Mouse (Mus musculus): ENCODE results near the gene Csrp1.

Gene Csrp1

GRCm38 (mm10) chr1:135731897-135732684 is 12.2 kb downstream of the Csrp1 start:
- no peak for DNase-seq (ENCODE audit: low read depth, low spot score)

DNA sequence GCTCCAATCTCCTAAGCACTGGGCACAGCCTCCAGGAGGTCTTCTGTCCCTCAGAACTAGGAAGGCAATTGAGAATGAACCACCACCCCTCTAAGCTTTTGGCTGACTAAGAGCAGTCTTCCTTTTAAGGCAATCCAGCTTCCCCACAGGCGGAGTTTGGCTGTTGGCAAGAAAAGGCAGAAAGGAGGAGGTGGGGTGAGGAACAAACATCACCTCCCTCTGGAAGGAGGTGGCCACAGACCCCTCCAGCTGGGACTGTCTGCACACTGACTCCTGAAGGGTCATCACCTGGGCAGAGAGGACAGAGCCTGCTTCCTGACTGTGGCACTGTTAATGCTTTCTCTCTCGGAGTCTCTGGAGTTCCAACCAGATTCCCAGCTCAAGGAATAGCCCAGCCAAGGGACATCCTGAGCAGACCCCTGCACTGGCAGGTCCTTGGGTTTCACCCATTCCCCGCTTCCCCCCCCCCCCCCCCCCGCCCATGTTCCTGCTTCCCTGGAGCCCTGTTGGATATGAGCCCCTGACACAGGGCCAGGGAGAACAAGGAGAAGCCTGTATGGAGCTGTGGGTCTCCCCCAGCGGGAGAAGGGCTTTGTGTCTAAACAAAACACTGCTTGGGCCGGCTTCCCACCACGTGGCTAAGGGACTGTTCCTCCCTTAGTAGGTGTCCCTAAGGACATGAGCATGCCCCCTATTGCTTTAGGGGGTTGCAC is 14.5 kb downstream of the Csrp1 start:
- DNase-seq (ENCODE audit: low read depth, low spot score): no peak

- DNase-seq (ENCODE audit: low read depth, low spot score): no peak
Measured at GRCm38 (mm10) chr1:135735460-135735859, 15.6 kb downstream of the Csrp1 start.

DNA sequence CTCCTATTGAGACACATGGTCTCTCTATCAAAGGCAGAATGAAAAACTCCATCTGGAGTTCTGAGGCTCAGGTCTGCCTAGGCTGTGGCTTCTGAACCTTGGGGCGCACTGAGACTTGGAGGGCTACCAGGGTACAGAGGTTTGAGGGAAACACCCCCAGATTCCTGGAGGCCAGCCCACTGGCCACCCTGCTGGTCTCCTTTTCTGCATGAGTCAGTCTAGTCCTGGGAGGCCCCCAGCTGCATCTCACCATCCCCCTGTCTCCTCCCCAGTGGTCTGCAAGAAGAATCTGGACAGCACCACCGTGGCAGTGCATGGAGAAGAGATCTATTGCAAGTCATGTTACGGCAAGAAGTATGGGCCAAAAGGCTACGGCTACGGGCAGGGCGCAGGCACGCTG is 25.1 kb downstream of the Csrp1 start:
- DNase-seq (ENCODE audit: low read depth, low spot score): no peak

GRCm38 (mm10) chr1:135746248-135746647 is 26.4 kb downstream of the Csrp1 start:
- DNase-seq (ENCODE audit: low read depth, low spot score): no peak

- peak; percentile 85 for DNase-seq (ENCODE audit: low read depth, low spot score)
Measured at GRCm38 (mm10) chr1:135752737-135753348, 33.0 kb downstream of the Csrp1 start.

GRCm38 (mm10) chr1:135755287-135755686 is 35.4 kb downstream of the Csrp1 start:
- DNase-seq (ENCODE audit: low read depth, low spot score): no peak

- no peak for DNase-seq (ENCODE audit: low read depth, low spot score)
Measured at GRCm38 (mm10) chr1:135755913-135756312, 36.1 kb downstream of the Csrp1 start.

DNA sequence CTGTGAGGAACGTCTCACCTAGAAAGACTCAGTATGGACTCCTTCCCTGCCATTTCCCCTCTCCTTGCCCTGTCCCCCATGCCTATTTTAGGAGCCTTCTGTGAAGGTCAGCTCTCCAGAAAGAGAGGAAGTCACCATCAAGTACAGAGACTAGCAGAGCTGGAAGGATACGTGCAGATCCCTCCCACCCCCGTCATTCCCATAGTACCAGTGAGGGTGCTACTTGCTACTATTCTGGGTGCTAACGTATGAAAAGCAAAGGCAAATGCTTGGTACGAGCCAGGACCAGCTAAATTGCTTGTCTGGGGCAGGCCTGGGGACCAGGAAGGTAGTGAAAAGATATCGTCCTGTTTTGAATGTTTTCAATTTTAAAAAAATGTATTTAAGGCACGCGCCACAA is 37.4 kb downstream of the Csrp1 start:
- DNase-seq (ENCODE audit: low read depth, low spot score): no peak

DNA sequence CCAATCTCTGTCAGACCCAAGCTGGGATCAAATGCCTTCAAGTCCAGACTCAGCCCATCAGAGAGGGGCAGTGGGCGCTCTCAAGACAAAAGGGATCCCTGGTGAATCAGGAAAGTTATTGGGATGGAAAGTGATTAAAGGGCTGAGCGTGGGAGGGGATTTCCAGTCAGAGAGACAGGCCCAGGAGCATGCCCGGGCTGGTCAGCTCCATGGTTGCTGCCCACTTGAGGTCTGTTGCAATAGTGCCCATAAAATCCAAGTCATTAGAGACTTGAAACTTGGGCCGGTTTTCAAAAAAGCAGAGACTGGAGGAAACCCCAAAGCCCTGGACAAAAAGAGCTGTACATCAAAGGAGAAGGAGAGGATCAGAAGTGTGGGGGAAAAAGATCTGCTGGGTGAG is 39.8 kb downstream of the Csrp1 start:
- DNase-seq (ENCODE audit: low read depth, low spot score): no peak

DNA sequence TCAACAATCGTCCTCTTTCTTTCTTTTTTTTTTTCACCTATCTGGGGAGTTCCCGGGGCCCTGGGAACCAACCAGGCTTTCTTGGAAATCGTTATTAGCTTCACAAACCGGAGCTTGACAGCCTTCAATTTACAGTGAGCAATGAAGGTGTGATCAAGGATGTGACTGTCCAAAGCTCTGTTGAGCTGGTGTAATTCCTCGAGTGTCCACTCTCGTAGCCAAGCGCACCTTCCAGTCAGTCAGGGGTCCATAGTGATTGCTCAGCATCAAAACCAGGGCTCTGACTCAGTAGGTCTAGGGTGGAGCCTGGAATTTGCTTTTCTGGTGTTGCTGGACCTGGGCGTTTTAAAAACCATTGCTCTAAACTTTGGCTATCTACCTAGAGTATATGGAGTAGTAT is 40.4 kb downstream of the Csrp1 start:
- DNase-seq (ENCODE audit: low read depth, low spot score): no peak

- DNase-seq (ENCODE audit: low read depth, low spot score): no peak
Measured at GRCm38 (mm10) chr1:135761728-135762127, 41.9 kb downstream of the Csrp1 start.

DNA sequence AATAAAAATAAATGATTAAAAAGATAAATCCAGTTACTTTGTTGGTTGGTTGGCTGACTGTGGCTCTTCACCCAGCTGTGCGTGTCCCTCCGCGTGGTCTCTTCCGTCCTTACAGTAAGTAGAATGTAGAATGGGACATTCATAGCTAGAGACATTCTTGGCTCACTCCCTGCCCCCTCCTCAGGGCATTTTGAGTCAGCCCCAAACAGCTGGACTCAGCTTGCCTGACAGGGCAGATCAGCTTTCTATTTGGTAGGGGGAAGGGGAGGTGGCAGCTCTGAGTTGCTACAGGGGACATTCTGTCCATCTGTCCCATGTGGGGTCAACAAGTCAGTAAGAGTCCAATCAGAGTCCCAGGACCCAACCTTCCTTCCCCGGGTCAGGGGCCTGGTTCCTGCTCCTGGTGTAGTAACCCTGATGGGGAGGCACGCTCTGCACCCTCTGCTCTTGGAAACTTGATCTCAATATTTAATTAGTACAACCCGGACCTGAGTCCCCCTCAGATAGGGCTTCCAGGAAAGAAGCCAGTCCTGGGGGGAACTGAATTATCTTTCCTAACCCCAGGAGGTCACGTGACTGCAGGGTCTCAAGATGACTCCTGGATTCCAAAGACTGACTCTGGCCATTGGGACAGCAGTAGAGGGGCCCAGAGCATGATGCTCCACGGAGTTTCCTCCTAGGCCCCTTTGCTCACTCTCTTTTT is 43.8 kb downstream of the Csrp1 start:
- DNase-seq (ENCODE audit: low read depth, low spot score): no peak

GRCm38 (mm10) chr1:135764206-135764528 is 44.3 kb downstream of the Csrp1 start:
- DNase-seq (ENCODE audit: low read depth, low spot score): no peak

GRCm38 (mm10) chr1:135765645-135766591 is 46.1 kb downstream of the Csrp1 start, which contains the start of gene Phlda3:
TSS of gene Phlda3 (plus strand) at chr1:135766119.
- DNase-seq (ENCODE audit: low read depth, low spot score): peak; percentile 43

DNA sequence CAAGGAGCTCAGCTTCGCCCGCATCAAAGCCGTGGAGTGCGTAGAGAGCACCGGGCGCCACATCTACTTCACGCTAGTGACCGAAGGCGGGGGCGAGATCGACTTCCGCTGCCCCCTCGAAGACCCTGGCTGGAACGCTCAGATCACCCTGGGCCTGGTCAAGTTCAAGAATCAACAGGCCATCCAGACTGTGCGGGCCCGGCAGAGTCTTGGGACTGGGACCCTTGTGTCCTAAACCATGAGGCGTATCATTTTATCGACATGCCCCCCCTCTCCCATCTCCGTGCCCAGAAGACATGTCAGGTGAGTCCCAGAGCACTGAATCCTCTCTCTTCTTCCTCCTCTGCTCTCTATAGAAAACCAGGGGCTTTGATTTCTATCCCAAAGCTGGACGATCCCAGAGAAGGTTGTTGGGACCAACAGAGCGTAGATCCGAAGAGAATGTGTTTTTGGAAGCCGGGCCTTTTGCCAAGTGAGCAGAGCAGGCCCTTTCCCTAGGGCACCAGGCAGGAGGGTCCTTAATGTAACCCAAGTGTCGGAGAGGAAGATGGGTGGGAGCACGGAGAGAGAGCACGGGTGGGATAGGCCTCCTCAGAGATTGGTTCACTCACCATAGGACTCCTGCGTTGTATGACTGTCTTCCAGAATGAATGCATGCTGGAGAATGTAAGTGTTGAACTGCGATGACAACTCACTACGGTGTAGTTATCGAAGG is 46.9 kb downstream of the Csrp1 start:
- no peak for DNase-seq (ENCODE audit: low read depth, low spot score)

DNA sequence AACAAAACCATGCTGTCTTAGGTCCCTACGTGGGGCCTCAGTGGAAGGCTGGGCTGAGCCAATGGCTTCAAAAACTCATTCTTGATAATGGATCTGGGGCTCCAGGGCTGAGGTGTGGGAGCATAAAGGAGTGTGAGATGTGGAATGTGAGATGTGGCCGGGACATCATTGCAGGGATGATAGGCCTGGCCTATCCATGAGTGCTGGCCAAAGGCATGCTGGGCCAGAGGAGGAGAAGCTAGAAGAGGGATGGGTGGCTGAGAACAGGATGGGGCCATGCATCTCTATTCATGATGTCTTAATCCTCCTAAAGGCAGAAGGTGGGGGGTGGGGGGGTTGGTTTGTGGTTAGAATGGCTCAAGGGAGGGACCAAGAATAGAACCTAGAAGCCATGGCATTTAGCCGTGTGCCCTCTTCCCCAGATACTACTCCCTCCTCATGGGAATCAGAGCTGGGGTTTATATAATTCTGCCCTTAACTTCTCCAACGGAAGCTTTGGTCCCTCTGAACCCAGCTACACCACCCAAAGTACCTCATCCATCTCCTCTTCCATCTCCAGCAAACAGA is 47.5 kb downstream of the Csrp1 start:
- no peak for DNase-seq (ENCODE audit: low read depth, low spot score)

DNA sequence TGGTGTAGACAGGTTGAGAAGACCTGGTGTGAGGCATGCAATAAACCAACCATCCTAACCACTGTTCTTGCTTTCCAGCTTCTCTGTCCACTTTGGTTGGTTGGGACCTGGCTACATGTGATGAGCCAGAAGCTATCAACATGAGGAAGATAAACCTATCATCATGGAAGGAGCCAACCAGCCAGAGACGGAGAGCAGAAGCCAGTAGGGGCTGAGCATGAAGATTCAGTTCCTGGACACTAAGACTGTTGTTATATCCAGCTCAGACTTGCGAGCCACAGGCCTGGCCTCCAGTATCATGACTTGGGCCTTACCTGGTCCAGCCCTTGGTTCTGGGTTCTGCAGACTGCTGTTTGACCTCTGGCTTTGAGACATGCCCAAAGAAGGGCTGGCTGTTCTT is 48.5 kb downstream of the Csrp1 start:
- no peak for DNase-seq (ENCODE audit: low read depth, low spot score)

- no peak for DNase-seq (ENCODE audit: low read depth, low spot score)
Measured at GRCm38 (mm10) chr1:135770237-135770636, 50.4 kb downstream of the Csrp1 start.

All from retina, postnatal 7 days (tissue).